Mouse (Mus musculus): ENCODE measurements at regions not wholly inside any gene's neighbourhood (a gene's known extent, or its start where the extent isn't known, plus 50 kb on each side); places are given as distances from the start of the nearest gene placed in this dataset.

DNA sequence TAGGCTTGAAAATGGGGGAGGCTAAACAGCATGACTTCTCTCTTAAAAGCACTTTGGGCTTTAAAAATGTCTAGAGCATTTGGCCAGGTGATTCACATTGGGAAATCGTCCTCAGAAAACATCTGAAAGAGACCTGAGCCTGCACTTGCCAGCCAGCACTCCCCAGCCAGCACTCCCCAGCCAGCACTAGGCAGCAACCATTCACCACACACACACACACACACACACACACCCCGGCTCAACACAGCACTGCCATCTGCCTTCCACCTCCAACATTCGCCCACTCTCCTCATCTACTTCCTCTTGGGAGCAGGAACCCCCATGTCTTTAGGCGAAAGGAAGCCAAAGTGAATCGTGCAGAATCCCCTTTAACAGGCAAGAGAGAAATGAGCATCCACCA lies 85.4 kb downstream of the Atp23 start:
- DNase-seq, result no peak

DNA sequence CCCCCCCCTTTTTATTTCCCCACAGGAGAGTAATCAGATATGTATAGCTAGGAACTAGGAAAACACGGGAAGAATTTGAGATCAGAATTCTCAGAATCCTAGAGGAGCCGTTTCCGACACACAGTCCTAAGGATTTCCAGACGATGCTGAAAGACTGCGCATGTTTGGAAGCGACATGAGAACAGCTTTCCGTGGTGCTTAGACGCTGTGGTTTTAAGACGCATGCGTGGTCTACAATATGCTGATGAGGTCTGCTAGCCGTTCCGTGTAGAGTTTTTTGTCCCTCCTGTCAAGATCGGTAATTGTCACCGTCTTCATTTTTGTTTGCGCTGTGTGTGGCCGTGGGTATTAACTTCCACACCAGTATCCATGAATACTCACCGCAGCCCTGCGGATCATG lies 86.2 kb downstream of the Atp23 start:
- no peak for DNase-seq

DNA sequence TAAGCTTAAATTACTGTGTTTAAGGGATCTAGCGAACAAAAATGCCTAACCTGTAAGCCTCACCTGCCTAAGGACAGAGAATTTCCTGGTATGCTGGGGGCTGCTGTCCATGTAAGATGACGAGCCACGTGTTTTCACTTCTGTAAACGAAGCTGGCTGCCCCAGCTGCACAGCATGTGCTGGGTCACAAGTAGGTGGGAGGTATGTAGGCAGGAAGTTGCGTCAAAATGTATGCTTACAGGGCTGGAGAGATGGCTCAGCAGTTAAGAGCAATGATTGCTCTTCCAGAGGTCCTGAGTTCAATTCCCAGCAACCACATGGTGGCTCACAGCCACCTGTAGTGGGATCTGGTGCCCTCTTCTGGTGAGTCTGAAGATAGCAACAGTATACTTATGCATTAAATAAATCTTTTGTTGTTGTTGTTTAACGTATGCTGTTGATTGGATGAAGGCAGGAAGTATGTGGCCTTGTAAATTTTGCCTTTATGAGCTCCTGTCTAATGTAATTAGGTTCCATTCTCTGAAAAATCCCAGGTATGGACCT lies 88.0 kb downstream of the Atp23 start:
- DNase-seq, result peak; percentile 4 to 5

DNA sequence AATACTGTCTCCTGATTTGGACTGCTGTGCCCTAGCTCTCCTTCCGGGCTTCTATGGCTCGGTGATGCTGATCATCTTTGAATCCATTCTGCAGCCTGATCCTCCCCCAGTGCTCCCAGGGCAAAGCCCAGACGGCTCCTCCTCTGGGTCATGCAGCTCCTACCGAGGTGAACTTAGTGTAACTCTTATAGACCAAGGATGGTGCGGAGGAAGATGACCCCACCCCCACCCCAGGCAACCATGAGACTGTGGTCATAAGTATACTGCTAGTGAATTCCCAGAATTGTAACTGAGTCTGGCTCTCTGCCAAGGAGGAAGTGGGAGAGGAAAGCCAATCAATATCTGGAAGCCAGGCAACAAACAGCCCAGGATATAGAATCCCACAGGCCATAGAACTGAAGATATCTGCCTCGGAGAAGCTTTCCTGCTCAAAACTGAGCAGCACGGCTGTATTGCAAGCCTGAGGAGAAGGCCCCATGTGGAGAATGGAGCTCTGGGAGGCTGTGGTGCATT lies 88.9 kb downstream of the Atp23 start:
- DNase-seq, result no peak

DNA sequence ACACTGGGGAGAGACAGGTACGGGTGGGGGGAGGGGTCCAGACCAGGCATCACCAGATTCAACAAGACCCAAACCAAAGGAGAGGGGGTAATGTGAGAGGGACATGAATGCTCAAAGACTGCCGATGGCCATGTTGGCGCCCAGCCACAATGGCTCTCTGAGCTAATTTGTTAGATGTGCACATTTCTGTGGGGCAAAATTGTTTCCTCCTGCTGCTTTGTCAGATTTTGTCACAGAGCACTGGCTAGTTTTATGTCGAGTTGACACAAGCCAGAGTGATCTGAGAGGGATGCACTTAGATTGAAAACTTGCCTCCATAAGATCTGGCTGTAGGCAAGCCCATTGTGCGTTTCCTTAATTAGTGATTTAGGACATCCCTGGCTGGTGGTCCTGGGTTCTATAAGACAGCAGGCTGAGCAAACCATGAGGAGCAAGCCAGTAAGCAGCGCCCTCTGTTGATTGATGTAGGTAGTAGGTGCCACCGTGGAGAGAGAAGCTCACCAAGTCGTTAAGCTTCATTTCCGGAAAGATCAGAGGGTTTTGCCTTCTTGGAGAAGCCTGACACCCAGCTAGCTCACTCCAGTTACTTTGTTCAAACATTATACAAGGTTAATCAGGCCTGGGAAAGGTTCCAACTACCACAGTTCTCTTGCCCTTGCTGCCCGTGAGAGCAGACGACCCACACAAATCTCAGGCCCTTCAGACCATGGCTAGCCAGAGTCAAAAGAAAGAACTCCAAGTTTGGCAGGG lies 90.6 kb downstream of the Atp23 start:
- DNase-seq, result no peak

DNA sequence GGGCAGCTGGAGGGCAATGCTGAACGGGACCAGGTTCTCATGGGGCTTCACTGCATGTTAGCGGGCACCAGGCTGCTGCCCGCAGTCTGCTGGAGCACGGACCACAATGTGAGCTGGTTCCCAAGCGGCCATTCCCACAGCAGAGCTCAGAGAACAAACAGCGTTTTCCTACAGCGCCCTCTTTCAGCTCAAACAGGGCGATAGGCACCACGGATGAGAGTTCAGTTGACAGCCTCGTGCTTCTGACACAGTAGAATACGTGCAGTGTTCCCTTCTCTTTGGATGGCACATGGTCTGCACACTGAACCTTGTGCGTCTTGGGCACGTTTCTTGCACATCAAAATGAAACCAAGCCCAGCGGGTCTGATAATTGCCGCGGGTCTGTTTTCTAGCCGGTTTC lies 91.6 kb downstream of the Atp23 start:
- DNase-seq, result no peak

DNA sequence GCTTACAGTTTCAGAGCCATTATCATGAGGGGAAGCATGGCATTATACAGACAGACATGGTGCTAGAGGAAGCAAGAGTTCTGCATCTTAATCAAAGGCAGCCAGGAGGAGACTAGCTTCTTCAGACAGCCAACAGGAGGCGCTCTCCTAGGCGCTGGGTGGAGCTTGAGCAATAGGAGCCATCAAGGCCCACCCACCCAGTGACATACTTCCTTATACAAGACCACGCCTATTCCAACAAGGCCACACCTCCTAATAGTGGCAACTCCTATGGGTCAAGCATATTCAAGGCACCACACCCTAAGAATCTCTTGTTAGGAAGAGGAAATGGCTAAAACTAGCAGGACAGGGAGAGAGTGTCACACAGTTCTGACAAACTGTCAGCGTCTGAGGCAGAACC lies 94.3 kb downstream of the Atp23 start:
- no peak for DNase-seq

DNA sequence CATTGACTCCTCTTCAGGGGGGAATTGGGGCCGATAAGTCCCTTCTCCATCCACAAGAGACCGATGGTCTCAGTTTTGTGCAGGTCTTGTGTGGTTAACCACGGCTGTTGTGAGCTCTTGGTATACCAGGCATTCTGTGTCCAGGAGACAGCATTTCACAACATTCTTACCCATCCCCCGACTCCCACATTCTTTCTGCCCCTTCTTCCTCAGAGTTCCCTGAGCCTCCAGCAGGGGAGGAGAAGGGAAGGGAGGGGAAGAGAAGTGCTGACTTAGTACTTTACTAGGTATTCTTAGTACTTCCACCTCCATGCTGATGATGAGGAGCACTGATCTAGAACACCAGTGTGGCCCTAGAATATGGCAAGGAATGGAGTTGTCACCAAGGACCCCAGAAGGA lies 98.4 kb downstream of the Atp23 start:
- DNase-seq, result no peak

DNA sequence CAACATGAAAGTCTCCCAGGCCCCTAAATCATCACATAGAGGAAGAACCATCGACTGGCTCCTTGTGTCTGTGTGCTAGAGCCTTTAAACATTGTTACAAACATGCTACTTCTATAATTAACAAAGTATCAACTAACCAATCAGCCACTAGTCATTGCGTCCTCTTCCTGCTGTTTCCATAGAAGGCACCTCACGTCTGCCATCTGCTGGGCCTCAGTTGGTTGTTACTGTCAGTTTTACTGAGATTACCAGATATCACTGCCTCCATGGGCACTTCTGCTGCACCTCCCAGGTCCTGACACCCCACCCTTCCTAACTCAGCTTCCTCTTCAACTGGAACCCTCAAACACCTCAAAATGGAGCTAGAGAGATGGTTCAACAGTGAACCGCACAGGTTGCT lies 101.8 kb downstream of the Atp23 start:
- no peak for DNase-seq

DNA sequence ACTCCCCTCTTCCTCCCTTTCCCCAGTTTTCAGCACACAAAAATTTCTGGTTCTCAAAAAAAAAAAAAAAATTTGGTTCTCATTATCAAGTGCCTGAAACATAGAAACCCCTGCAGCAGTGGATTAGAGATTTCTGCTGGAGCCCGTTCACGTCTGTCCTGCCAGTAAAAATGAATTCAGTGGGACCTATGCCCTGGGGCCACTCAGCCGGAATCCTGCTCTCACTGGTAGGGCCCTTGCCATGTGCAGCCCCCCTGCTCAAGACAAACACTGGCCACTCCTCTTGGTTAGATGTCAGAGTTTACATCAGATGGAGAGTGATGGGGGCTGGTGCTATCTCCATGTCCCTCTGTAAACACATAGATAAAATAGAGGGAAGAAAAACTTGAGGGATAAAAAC lies 108.0 kb downstream of the Atp23 start:
- DNase-seq, result no peak

DNA sequence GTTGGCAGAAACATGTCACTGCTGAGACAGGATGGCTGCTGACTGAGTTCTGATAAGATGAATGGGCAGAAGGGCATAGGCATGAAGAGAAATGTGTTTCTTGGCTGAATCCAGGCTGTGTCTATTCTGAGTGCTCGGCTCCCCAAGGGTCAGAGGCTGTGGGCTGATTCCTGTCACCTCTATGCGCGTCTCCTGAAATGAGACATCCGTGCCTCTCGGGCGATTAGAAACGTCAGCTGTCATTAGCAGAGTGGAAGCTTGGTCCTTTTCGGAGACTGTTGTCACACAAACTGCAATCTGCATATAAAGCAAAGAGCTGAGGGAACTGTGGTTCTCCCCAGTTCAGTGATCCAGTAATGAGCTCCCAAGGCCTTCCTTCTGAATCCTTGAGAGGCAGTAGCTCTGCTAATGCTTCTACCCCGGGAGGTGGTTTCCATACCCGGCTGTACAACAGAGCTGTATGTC lies 108.8 kb downstream of the Atp23 start:
- DNase-seq, result no peak

DNA sequence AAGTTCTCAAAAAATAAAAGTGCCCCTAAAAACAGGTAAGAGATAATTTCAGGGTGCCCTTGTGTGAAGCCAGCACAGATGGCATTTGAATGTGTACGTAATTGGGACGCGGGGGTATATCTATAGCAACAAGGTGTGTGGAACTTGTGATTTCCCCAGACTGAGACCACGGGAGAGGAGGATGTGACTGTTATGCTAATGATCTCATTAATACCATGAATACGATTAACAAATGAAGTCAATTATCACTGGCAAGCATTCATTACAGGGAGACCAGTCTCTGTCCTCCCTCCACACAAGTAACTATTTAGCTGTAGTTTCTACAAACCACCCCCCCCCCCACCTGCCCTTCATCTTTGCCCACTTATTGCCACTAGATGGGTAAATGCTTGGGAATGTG lies 112.9 kb downstream of the Atp23 start:
- DNase-seq, result no peak

DNA sequence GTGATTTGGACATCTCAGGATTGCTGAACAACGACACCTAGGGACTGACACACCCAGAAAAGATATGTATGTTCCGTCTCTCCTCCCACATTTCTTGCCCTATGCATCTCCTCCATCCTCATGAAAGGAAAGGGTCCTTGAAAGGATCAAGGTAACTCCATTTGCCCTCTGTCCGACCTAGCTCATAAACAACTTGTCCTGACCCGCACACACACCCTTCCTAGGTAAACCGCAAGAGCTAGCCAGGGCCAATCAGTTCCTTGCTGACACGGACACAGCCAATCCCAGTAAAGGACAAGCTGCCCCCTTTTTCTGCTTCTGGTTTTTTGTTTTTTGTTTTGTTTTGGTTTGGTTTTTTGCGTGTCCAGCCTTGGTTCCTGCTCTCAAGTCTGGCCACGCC lies 118.0 kb downstream of the Atp23 start:
- DNase-seq, result no peak

DNA sequence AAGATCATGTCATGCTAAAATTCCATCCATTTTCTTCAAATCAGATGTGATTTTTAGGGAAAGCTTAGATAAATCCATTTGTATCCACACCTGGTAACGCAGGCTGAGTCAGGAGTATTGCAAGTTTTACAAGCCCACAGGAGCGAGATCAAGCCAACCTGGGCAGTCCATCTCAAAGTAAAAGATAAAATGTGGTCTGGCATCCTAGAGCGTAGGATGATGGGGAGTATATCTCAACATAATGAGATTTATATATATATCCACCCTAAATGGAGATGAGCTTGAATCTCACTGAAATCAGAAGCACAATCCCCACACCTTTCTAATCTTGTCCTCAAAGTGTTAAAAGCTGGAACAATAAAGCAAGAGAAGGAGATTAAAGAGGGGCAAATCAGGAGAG lies 124.6 kb downstream of the Atp23 start:
- DNase-seq, result no peak

DNA sequence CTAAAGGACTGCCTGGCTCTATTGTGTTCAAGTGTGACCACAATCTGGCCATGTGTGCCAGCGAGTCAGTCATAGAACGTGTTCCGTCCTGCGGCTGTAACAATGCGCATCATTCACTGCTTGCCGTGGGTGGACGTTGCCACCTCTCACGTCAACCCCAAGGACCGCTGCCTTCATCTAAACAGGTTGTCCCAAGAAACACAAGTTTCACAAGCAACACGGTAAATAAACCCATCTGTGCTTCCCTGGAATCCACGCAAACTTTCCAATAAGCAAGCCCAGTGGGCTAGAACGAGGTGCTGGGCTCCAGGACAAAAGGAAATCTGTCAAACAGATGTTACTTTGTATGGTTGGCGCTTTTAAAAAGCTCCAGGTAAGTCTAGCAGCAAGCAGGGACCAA lies 125.2 kb downstream of the Atp23 start:
- no peak for DNase-seq

DNA sequence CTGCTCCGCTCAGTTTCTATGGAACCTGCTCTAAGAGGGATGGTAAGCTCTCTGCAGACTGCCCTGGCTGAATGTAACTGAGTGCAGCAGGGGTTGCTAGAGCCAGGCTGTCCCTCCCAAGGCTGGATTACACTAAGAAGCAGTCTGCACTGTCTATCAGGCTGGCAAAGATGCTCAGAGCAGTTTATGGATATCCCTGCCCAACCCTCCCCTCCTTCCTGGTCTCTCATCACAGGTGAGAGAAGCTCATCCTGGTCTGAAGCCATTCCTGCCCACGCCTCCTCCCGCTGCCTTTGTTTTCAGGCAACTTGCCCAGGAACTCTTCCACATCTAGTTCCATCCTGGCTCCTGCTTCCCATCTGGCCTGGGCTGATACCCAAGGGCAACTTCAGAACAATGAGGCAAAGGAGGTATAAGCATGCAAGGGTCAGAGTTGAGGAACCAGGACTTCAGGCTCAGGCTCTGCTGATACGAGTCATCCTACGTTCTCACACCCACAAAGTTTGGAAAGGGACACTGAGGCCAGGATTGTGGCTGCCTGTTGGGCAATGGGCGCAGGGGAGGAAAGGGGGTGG lies 130.6 kb downstream of the Atp23 start:
- no peak for DNase-seq

DNA sequence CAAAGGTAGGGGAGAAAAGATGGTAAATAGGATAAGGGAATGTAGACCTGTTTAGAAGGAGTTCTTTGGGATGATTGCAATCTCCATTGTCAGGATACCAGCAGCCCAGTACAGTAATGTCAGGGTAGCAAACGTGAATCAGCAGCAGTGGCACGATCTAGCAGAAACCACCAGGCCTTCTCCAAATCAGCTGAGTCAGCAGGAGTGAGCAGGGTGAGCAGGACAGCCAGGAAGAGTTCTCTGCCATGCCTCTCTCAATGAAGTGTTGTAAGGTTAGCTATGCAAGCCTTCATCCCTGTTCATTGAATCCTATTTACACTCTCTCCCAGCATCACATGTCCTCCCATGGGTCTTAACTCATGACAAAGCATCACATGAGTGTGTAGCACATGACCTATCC lies 135.5 kb downstream of the Atp23 start:
- no peak for DNase-seq

DNA sequence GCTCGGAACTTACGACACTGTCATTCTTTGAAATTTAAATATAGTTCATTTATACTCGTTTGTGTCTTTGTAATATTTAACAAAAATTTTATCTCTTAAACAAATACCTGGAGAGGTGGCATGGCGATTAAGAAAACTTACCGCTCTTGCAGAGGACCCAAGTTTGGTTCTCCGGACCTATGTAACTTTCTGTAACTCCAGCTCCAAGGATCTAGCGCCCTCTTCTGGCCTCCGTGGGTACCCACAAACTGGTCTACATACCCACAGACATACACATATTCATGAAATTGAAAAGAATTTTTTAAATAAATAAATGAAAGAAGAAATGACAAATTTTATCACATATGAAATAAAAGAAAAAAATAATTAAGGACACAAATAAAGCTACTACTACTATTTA lies 136.4 kb downstream of the Atp23 start:
- no peak for DNase-seq

DNA sequence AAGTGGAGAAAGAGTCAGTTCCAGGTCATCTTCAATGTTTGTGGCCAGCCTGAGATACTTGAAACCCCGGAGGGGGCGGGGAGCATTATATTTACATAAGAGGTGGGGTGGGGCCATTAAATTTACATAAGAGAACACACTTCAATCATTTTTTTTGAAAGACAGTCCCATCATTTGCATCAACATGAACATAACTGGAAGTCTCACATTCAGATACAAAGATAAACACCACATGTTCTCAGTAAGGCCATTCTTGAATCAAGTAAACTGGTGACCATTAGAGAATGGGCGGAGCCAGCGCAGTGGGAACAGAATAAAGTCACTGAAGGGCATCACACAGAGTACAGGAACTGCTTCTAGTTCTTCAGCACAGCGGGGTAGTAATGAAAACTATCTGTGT lies 137.2 kb downstream of the Atp23 start:
- DNase-seq, result no peak

DNA sequence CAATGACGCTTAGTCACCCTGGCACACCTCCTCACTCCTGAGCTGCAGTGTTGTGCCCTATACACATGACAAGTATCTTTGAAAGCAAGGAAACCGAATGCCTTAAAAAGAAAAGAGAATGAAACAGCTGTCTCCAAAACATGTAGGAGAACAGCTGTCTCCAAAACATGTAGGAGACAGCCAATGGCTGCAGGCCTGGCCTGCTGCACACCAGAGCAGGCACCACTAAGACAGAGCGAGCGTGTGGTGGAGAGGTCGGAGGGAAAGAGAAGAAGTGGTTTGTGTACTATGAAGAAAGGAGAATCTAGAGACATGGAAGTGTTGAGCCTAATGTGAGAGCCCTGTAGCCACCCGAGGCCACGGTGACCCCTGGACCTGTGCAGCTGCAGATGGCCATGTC lies 142.5 kb downstream of the Atp23 start:
- DNase-seq, result no peak

DNA sequence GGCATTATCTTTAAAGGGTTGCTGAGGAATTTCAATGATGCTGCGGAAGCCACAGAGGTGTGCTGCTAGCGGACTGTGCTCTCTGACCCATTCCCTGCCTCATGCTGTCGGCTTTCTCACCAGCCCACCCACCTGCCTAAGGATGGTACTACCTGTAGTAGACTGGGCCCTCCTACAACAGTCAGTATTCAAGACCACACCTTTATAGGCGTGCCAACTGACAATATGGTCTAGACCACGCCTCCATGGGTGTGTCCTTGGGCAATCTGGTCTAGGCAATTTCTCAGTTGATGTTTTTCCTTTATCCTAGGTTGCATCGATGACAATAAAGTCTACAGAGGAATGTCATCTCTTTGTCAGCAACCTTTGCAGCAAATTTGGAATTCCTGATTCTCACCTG lies 148.0 kb downstream of the Atp23 start:
- DNase-seq, result no peak

DNA sequence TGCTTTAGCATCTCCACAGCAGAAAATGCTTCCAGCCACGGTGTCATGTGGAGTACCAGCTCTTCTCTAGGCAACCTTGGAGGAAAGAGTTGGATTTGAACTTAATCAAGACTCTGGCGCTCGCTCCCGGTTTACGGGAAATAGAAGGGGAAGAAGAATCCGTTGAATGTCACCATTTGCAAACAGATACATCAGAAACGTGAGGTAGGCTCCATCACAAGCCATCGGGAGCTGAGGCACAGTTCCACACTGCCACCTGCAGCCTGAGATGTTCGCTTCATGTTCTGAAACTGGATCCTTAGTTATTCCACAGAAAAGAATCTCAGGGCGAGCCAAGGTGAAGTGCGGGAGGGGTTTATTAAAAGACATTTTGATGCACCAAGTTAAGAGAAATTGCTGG lies 148.5 kb downstream of the Atp23 start:
- DNase-seq, result no peak

DNA sequence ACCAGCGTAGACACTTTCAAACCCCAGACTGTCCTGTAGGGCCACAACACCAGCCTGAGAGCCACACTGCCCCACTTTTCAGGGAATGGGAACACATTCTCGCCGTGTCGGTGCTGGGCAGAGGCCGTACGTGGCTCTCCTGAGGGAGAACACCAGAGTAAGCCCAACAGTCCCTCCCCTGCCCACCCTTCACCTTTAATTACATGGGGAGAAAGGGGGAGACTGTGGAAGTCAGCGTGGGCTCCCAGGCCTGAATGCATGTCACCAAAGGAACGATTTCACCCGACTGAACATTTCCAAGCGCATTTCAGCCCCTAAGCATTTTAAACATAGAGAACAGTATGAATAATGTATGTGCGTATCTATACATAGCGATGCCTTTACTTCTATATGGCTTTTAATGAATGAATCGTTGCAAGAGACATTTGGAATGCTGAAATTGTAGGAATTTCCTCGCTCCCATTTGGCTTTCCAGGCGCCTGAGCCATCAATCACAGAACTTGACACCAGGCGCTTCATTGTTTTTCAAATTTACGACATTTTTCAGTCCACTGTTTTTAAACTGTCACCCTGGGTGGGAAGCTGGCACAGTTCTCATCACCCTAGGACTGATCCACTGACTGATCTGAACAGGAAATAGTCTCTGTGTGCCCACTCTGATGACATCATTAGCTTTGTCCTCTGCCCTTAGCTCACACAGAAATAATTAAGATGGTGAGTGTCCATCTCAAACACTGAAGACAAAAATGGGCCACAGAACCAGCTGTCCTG lies 152.3 kb downstream of the Atp23 start:
- no peak for DNase-seq

DNA sequence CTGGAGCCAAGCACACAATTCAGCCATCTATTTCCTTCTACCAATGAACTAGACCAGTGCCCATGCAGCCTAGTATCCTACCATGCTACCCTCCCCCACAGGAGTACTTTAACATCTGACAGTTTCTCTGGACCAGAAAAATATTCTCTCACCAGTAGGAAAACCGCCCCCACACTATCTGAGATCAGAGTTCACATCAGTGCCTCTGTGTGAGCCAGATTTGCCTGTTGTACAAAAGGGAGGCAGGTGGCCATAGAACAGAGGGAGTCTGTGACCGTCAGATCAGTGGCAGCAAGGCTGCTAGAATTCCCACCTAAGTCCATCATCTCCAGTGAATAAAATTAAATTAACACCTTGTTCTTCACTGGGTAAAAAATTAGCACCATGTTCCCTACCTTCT lies 166.5 kb downstream of the Atp23 start:
- no peak for DNase-seq

All from B cell, adult 2 months (primary cell).